Mouse (Mus musculus): ENCODE results near the gene Draxin.

DNA sequence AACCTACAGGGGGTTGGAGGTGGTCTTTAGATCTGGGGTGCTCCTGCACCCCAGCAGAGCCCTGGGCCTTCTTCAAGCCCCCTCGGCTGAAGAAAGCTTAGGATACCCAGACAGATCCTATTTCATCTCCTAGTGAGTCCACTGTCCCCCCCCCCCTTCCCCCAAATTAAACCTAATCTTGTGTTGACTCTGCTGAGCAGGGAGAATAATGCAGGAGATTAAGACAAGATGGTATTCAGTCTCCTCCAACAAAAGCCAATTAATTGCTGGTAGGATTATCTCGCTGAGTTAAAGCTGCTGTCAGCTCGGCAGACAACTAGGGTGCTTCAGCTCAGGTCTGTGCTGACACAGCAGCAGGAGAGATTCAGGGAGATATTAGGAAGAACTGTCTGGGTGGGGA lies 40.8 kb upstream of the Draxin start:
- TF ChIP-seq CTCF (IDR thresholded peaks at IDR 0.05; ENCODE audit: low read depth, low read length) = no peak
- TF ChIP-seq POLR2A (IDR thresholded peaks at IDR 0.05; ENCODE audit: extremely low read depth, insufficient read depth, low read length) = no peak
